Mouse (Mus musculus): Measurements from ENCODE around the gene Hoxa10.

The Hoxa10 gene

GRCm38 (mm10) chr6:52205638-52206621, 34.7 kb downstream of the Hoxa10 start:
- no peak for DNase-seq (ENCODE audit: low spot score in 2 of 2)

- no peak for DNase-seq (ENCODE audit: low spot score in 2 of 2)
These were observed 35.4 kb downstream of the Hoxa10 start for GRCm38 (mm10) chr6:52205221-52205620.

- peak in 1 of 2 experiments; percentile 42 for DNase-seq (ENCODE audit: low spot score in 2 of 2)
These were observed 36.5 kb downstream of the Hoxa10 start, which contains the start of gene Hoxa5 for GRCm38 (mm10) chr6:52204050-52204752. TSS of gene Hoxa5 (minus strand) at chr6:52204587.

- DNase-seq (ENCODE audit: low spot score in 2 of 2): no peak
These were observed 37.1 kb downstream of the Hoxa10 start for GRCm38 (mm10) chr6:52203371-52204049.

- DNase-seq (ENCODE audit: low spot score in 2 of 2): no peak
These were observed 37.6 kb downstream of the Hoxa10 start for GRCm38 (mm10) chr6:52203121-52203370.

GRCm38 (mm10) chr6:52202362-52203120, 38.1 kb downstream of the Hoxa10 start:
- no peak for DNase-seq (ENCODE audit: low spot score in 2 of 2)

- DNase-seq (ENCODE audit: low spot score in 2 of 2): no peak
These were observed 39.4 kb downstream of the Hoxa10 start for GRCm38 (mm10) chr6:52201269-52201668.

GRCm38 (mm10) chr6:52200751-52201250, 39.9 kb downstream of the Hoxa10 start:
- no peak for DNase-seq (ENCODE audit: low spot score in 2 of 2)

- no peak for DNase-seq (ENCODE audit: low spot score in 2 of 2)
These were observed 40.4 kb downstream of the Hoxa10 start for GRCm38 (mm10) chr6:52200073-52200750.

GRCm38 (mm10) chr6:52197271-52197670, 43.4 kb downstream of the Hoxa10 start:
- DNase-seq (ENCODE audit: low spot score in 2 of 2): no peak

- DNase-seq (ENCODE audit: low spot score in 2 of 2): no peak
These were observed 43.8 kb downstream of the Hoxa10 start for GRCm38 (mm10) chr6:52196811-52197210.

- no peak for DNase-seq (ENCODE audit: low spot score in 2 of 2)
These were observed 46.0 kb downstream of the Hoxa10 start for GRCm38 (mm10) chr6:52194690-52195089.

GRCm38 (mm10) chr6:52191860-52192550, 48.6 kb downstream of the Hoxa10 start:
- DNase-seq (ENCODE audit: low spot score in 2 of 2): peak; percentile 56 to 86

GRCm38 (mm10) chr6:52190906-52191810, 49.5 kb downstream of the Hoxa10 start, which contains the start of gene Hoxa4:
TSS of gene Hoxa4 (minus strand) at chr6:52191753.
- no peak for DNase-seq (ENCODE audit: low spot score in 2 of 2)

GRCm38 (mm10) chr6:52190410-52190809, 50.2 kb downstream of the Hoxa10 start:
- no peak for DNase-seq (ENCODE audit: low spot score in 2 of 2)

- no peak for DNase-seq (ENCODE audit: low spot score in 2 of 2)
These were observed 50.7 kb downstream of the Hoxa10 start for GRCm38 (mm10) chr6:52189909-52190308.

- DNase-seq (ENCODE audit: low spot score in 2 of 2): no peak
These were observed 51.5 kb downstream of the Hoxa10 start for GRCm38 (mm10) chr6:52189172-52189591.

- no peak for DNase-seq (ENCODE audit: low spot score in 2 of 2)
These were observed 54.2 kb downstream of the Hoxa10 start for GRCm38 (mm10) chr6:52186500-52186899.

GRCm38 (mm10) chr6:52185834-52186233, 54.8 kb downstream of the Hoxa10 start:
- no peak for DNase-seq (ENCODE audit: low spot score in 2 of 2)
